Comparison of ENCODE assay signal across 22 mouse cellular contexts in the genomic region with DNA sequence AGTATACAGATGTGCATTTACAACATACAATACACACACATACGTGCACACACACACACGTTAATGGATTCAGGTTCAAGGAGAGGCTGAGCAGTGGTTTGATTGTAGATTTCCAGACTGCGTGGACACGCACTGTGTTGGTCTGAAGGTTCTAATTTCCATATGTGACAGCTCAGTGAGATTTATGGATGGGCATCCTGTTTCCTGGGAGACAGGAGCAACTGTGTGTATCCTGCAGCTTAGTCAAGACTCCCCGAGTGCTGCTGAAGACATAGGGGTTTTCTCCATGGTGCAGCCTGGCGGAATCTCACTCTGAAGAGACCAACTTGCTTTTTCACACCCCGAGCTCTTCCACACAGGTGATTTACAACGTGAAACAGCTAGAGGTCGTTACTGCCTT.
DNase-seq lines count a peak whose midpoint lies in the region; ATAC-seq and TF ChIP-seq lines count a peak whose summit lies in the region.
"Had no signal": no experiment of that assay in that cellular context is flagged by ENCODE, and none has a peak within 500 bp of the region (broad histone marks: within the 10 kb centered on the region; RNA-seq: fewer than 3 reads in every experiment).

No protein-coding gene starts in this region.

- peak; percentile 31 for DNase-seq in kidney, postnatal 0 days (ENCODE audit: low spot score)
- DNase-seq in kidney, adult 18-20 months, result no peak
- peak; percentile 37 for DNase-seq in embryo, embryonic 11 days
- peak; percentile 57 for DNase-seq in hindbrain, embryonic 14.5 days (ENCODE audit: low spot score)
- no peak for DNase-seq in urinary bladder, postnatal 4 days (ENCODE audit: low spot score in 2 of 2)
- DNase-seq in urinary bladder, postnatal 14 days (ENCODE audit: low spot score), result no peak
- DNase-seq in embryonic facial prominence, embryonic 10.5 days (ENCODE audit: low spot score), result no peak
- DNase-seq: adrenal gland, adult 8-10 months; cerebellum, adult 2 months; cerebellum, postnatal 25 days; gastrocnemius, adult 2 months; kidney, adult 2 months; kidney, postnatal 14 days; layer of hippocampus, postnatal 36 days; retina, postnatal 1 day; right cerebral cortex, postnatal 25 days had no signal

- no peaks in the 10 kb centered on the region; the same call in 1 of the 2 replicates for H3K9me3 ChIP-seq in kidney, postnatal 0 days (replicated peaks; ENCODE audit: low read length)
- peaks cover 7% of the 10 kb centered on the region; the same call in 1 of the 2 replicates for H3K9me3 ChIP-seq in hindbrain, embryonic 14.5 days (ENCODE audit: control insufficient read depth, low read length)
- peaks cover 18% of the 10 kb centered on the region; the same call in 1 of the 2 replicates for H3K9me3 ChIP-seq in neural tube, embryonic 13.5 days
- peaks cover 4% of the 10 kb centered on the region; the same call in 1 of the 2 replicates for H3K9me3 ChIP-seq in embryonic facial prominence, embryonic 10.5 days
- H3K9me3 ChIP-seq: embryonic facial prominence, embryonic 12.5 days had no signal

- H3K4me3 ChIP-seq in kidney, postnatal 0 days (replicated peaks; ENCODE audit: low read depth, low read length), result no peak overlapping the region
- H3K4me3 ChIP-seq in hindbrain, embryonic 14.5 days (replicated peaks; ENCODE audit: low read length), result no peak overlapping the region
- no peak overlapping the region for H3K4me3 ChIP-seq in neural tube, embryonic 13.5 days
- H3K4me3 ChIP-seq in embryonic facial prominence, embryonic 10.5 days, result no peak overlapping the region
- H3K4me3 ChIP-seq: embryonic facial prominence, embryonic 12.5 days; gastrocnemius, adult 2 months; midbrain, embryonic 12.5 days had no signal

- no peaks in the 10 kb centered on the region for H3K4me1 ChIP-seq in kidney, postnatal 0 days (replicated peaks; ENCODE audit: insufficient read depth, low read length)
- peaks cover 9% of the 10 kb centered on the region; the same call in 1 of the 2 replicates for H3K4me1 ChIP-seq in hindbrain, embryonic 14.5 days (replicated peaks; ENCODE audit: control insufficient read depth, insufficient read depth, low read length)
- peaks cover 13% of the 10 kb centered on the region for H3K4me1 ChIP-seq in neural tube, embryonic 13.5 days (replicated peaks)
- 0 out of 2 replicates have a peak, but pooled peaks cover 3% of the 10 kb centered on the region for H3K4me1 ChIP-seq in embryonic facial prominence, embryonic 10.5 days
- H3K4me1 ChIP-seq: embryonic facial prominence, embryonic 12.5 days; midbrain, embryonic 12.5 days had no signal

- no peaks in the 10 kb centered on the region for H3K27me3 ChIP-seq in kidney, postnatal 0 days (ENCODE audit: insufficient read depth, low read length)
- H3K27me3 ChIP-seq in hindbrain, embryonic 14.5 days (ENCODE audit: control insufficient read depth, insufficient read depth, low read length), result no peaks in the 10 kb centered on the region
- no peaks in the 10 kb centered on the region for H3K27me3 ChIP-seq in neural tube, embryonic 13.5 days
- H3K27me3 ChIP-seq in embryonic facial prominence, embryonic 10.5 days (replicated peaks; ENCODE audit: low read depth, poor library complexity, severe bottlenecking), result no peaks in the 10 kb centered on the region
- H3K27me3 ChIP-seq: embryonic facial prominence, embryonic 12.5 days; midbrain, embryonic 12.5 days had no signal

- H3K36me3 ChIP-seq in kidney, postnatal 0 days (ENCODE audit: insufficient read depth, low read length), result no peaks in the 10 kb centered on the region
- H3K36me3 ChIP-seq in hindbrain, embryonic 14.5 days (replicated peaks; ENCODE audit: control insufficient read depth, insufficient read depth), result no peaks in the 10 kb centered on the region
- H3K36me3 ChIP-seq in neural tube, embryonic 13.5 days, result no peaks in the 10 kb centered on the region
- no peaks in the 10 kb centered on the region for H3K36me3 ChIP-seq in embryonic facial prominence, embryonic 10.5 days (replicated peaks)
- H3K36me3 ChIP-seq: embryonic facial prominence, embryonic 12.5 days; midbrain, embryonic 12.5 days had no signal

- H3K27ac ChIP-seq in kidney, postnatal 0 days, result no peak overlapping the region
- H3K27ac ChIP-seq in hindbrain, embryonic 14.5 days, result no peak overlapping the region
- peak overlapping the region; percentile 34 for H3K27ac ChIP-seq in neural tube, embryonic 13.5 days (replicated peaks)
- H3K27ac ChIP-seq in embryonic facial prominence, embryonic 10.5 days (replicated peaks), result no peak overlapping the region
- H3K27ac ChIP-seq: embryonic facial prominence, embryonic 12.5 days; gastrocnemius, adult 2 months; macrophage; midbrain, embryonic 12.5 days had no signal

- no peak for ATAC-seq in kidney, postnatal 0 days (replicated peaks; ENCODE audit: low FRiP score, low read depth)
- ATAC-seq in hindbrain, embryonic 14.5 days (ENCODE audit: low FRiP score), result no peak
- ATAC-seq in neural tube, embryonic 13.5 days (ENCODE audit: low read depth), result peak; percentile 71; the same call in 1 of the 2 replicates
- ATAC-seq: activated CD4-positive, CD25-positive, alpha-beta regulatory T cell, adult 4 months; lung, postnatal 0 days had no signal

- no peak overlapping the region for H3K4me2 ChIP-seq in kidney, postnatal 0 days (ENCODE audit: low read length)
- no peak overlapping the region for H3K4me2 ChIP-seq in hindbrain, embryonic 14.5 days (replicated peaks)
- H3K4me2 ChIP-seq in neural tube, embryonic 13.5 days, result 0 out of 2 replicates have a peak overlapping the region, but pooled peaks have one; percentile 3
- H3K4me2 ChIP-seq: embryonic facial prominence, embryonic 12.5 days; midbrain, embryonic 12.5 days had no signal

- 32% methylated on average over 9 of the region's 9 CpGs for WGBS in kidney, postnatal 0 days
- 39% methylated on average over 9 of the region's 9 CpGs for WGBS in hindbrain, embryonic 14.5 days
- 16% methylated on average over 9 of the region's 9 CpGs for WGBS in neural tube, embryonic 13.5 days
- WGBS in embryonic facial prominence, embryonic 10.5 days, result 87% methylated on average over 9 of the region's 9 CpGs

- H3K9ac ChIP-seq in kidney, postnatal 0 days (ENCODE audit: low read depth, low read length), result no peak overlapping the region
- H3K9ac ChIP-seq in hindbrain, embryonic 14.5 days, result no peak overlapping the region
- no peak overlapping the region for H3K9ac ChIP-seq in neural tube, embryonic 13.5 days
- H3K9ac ChIP-seq: embryonic facial prominence, embryonic 12.5 days; midbrain, embryonic 12.5 days had no signal

- TF ChIP-seq CTCF in kidney, postnatal 0 days (IDR thresholded peaks at IDR 0.05; ENCODE audit: low read depth), result no peak

Comparison
In these comparisons a context has a peak if more than half of its experiments do, and no peak if none do; other contexts are left out.
1. DNase-seq: peak in kidney, postnatal 0 days (single experiment), embryo, embryonic 11 days (single experiment) and hindbrain, embryonic 14.5 days (single experiment); none in kidney, adult 18-20 months (single experiment), urinary bladder, postnatal 4 days (0 of 2), urinary bladder, postnatal 14 days (single experiment) and embryonic facial prominence, embryonic 10.5 days (single experiment).